Mouse (Mus musculus): Measurements from ENCODE around the gene Dbi.

The Dbi gene

GRCm38 (mm10) chr1:120082957-120083585, 37.8 kb downstream of the Dbi start:
- DNase-seq, result no peak

DNA sequence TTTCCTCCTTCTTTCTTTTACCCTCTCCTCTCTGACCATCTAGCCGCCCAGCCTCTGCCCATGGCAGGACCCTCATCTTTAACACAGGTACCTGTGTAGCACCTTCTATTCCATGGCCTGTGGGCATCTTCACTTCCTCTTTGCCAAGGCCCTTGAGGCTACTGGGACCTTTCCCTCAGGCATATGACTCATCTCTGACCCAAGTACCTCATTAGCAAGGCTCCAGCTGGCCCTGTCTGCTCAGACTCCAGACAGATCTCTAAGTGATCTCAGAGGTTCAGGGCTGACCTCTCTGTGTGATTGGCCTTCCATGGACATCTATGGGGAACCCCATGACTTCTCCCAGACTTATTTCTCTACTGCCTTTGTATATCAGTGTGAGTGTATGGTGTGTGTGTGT, 40.2 kb downstream of the Dbi start:
- DNase-seq, result no peak

GRCm38 (mm10) chr1:120077746-120078410, 43.0 kb downstream of the Dbi start:
- no peak for DNase-seq

DNA sequence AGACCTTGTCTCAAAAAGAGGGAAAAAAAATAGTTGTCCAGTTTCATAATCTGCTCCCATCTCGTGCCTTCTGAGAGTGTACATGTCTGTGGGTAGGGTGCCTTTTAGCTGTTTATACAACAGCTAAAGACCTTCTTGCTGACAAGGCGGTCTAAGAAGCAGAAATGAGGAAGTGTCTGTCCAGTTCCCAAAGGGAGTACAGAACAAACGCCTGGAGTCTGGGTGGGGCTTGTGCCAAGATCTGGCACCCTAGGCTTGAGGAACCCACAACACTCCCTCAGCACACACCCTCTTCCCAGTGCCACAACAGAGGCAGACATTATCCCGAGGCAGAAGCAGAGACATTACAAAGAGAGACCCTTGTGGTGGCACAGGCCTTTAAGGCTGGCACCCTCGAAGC, 45.4 kb downstream of the Dbi start:
- DNase-seq, result no peak

DNA sequence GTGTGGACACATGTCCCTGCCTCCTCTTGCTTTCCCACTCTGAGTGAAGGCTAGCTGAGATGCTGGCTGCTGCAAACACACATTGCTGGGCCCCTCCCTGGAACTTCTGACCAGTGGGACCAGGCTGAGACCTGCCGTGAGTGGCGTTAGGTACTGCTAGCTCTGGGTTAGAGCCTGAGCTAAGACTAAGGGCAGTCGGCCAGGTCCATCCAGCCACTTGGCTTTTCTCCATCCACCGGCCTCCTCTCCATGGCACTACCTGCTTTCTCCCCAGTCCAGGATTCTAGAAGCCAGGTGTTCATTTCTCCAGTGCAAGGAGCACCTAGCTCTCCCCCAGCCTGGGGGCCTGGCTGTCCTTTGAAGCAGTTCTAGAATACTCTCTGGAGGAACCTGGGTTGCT, 45.9 kb downstream of the Dbi start:
- peak; percentile 26 for DNase-seq

- DNase-seq, result no peak
Observed at GRCm38 (mm10) chr1:120074307-120074702, 46.6 kb downstream of the Dbi start.

- DNase-seq, result no peak
Observed at GRCm38 (mm10) chr1:120073519-120074306, 47.2 kb downstream of the Dbi start, which contains the start of gene Tmem37. Gene Tmem37, minus strand, starts transcription at chr1:120074074.

- DNase-seq, result peak; percentile 40
Observed at GRCm38 (mm10) chr1:120072900-120073299, 48.0 kb downstream of the Dbi start.

DNA sequence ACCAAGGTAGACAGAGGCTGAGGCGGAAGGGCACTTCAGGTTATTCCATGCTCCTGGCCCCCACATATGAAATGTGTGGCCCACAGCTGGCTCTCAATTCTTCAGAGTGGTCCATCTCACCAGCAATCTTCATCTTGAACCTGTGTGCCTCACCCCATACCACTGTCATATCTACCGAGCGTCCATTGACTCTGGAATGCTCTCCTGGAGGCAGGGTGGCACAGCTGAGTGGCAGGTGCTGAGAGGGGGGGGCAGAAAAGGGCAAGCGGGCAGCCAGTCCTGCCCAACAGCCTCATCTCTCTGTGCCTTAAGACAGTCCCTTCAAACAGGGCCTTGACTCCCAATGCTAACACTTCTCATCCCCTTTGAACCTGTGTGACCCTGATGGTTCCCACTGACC, 49.7 kb downstream of the Dbi start:
- no peak for DNase-seq

- DNase-seq, result no peak
Observed at GRCm38 (mm10) chr1:120070168-120070567, 50.7 kb downstream of the Dbi start.

DNA sequence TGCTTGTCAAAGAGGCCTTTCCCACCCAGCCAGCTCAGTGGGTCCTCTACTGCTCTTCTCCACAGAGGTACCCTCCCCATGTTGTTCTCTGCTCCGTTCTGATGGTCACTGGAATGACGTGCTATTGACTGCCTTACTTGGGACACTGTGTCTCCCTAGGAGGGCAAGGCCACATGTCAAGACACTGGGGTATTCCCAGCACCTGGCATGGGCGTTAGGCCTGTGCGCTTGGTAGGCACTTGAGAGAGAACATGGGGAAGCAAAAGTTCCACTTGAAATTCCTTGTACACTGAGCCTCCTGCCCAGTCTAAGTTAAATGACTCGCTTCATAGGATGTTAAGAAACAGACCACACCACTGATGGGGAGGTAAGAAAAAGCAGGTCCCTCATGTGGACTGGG, 51.8 kb downstream of the Dbi start:
- no peak for DNase-seq

DNA sequence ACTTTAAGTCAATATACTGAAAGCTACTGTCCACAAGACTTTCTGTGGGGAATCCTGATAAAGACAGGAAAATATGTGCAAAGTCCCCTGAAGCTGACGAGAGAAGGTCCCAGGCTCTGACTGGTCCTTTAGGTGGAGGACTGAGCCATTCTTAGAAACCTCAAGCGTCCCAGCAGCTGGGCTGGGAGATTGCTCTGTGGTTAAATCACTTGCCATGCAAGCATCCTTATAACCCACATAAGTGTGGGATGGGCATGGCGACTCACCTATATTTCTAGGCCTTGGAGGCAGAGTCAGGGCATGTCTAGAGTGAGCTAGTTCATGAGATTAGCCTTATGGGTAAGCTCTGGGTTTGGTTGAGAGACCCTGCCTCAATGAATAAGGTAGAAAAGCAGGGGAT, 54.3 kb downstream of the Dbi start:
- DNase-seq, result no peak

DNA sequence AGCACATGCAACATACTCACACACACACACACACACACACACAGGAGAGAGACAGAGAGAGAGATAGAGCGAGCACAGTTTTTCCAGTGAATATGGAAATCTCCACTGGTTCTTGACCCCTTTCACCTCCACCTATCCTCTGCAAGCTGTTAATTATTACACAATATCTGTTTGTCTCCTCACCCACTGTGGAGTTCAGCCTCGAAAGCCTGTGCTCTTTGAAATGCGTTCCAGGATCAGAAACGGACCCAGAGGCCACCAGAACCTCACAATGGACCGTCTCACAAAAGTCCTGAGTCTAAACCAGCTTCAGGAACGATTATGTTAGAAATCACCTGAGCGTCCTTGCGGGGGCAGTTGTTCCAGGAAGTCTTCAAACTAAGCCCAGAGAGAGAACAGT, 54.7 kb downstream of the Dbi start:
- no peak for DNase-seq

DNA sequence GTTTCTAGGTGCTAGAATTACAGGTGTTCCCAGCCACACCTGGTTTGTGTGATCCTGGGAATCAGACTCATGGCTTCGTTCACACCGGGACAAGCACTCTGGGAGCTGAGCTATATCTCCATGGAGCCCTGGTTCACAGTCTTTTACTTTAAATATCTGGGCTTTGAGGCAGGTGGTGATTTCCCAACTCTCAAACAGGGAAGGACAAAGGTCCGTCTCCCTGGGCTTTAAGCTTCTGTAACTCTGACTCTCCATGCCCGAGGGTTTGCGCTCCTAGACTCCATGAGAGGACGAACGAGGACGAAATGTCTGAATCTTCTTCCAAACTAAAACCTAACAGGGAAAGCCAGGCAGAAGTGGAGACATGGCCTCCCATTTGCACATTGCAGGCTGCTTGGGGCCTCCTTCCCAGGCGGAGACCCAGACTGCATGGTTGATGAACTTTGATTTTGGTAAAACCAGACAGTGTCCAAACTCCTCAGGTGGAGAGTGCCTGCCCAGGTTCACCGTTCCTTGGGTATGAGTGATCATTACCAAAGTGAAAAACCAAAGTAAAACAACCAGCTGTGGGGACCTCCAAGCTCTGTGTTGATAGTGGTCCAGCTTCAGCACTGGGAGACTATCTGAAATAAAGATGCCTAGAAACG, 56.7 kb downstream of the Dbi start:
- DNase-seq, result no peak

Measured in cerebellum, adult 11-12 months (tissue).